Comparison of ENCODE assay signal across 8 mouse cellular contexts in genomic region chr6:57702376-57702742, GRCm38 (mm10). TPM values are rescaled to one million over a fixed set of nuclear protein-coding genes. Genes with fewer than 3 reads are reported as not detected.
DNase-seq lines count a peak whose midpoint lies in the region; ATAC-seq and TF ChIP-seq lines count a peak whose summit lies in the region.

TSS of gene Lancl2 (plus strand) at chr6:57702540.

- intact Hi-C loops in left cerebral cortex, postnatal 25 days (cut with DNase I), result loop anchor here (2.0 to 10.0 kb wide), 5 partner anchors 95 to 905 kb away; partner anchors contain the start of genes Kbtbd2, Nt5c3, Ppm1k and Vmn1r4

- H3K4me2 ChIP-seq in hindbrain, embryonic 13.5 days, result peak within 1 kb of the TSS; percentile 73
- H3K4me2 ChIP-seq in midbrain, embryonic 13.5 days (replicated peaks), result peak within 1 kb of the TSS; percentile 71

- H3K27me3 ChIP-seq in spleen, adult 2 months (ENCODE audit: control insufficient read depth, insufficient read depth, low read length), result no peaks in the 10 kb centered on the region
- no peaks in the 10 kb centered on the region for H3K27me3 ChIP-seq in hindbrain, embryonic 13.5 days
- H3K27me3 ChIP-seq in midbrain, embryonic 13.5 days, result no peaks in the 10 kb centered on the region

- under 1% methylated on average over 10 of the region's 10 CpGs for WGBS in spleen, adult 2 months
- WGBS in hindbrain, embryonic 13.5 days, result under 1% methylated on average over 10 of the region's 10 CpGs
- WGBS in midbrain, embryonic 13.5 days, result 0% methylated on average over 10 of the region's 10 CpGs

- no peaks in the 10 kb centered on the region for H3K36me3 ChIP-seq in spleen, adult 2 months (ENCODE audit: control insufficient read depth, insufficient read depth, low read length)
- no peaks in the 10 kb centered on the region for H3K36me3 ChIP-seq in hindbrain, embryonic 13.5 days
- no peaks in the 10 kb centered on the region for H3K36me3 ChIP-seq in midbrain, embryonic 13.5 days

- peak; percentile 33 for ATAC-seq in hindbrain, embryonic 13.5 days (ENCODE audit: low FRiP score)
- peak; percentile 22 for ATAC-seq in midbrain, embryonic 13.5 days

- peak within 1 kb of the TSS; percentile 97 for H3K9ac ChIP-seq in hindbrain, embryonic 13.5 days
- H3K9ac ChIP-seq in midbrain, embryonic 13.5 days (replicated peaks), result peak within 1 kb of the TSS; percentile 83

- H3K4me3 ChIP-seq in spleen, adult 2 months (ENCODE audit: extremely low read depth, insufficient read depth, insufficient read length), result peak within 1 kb of the TSS; percentile 99
- H3K4me3 ChIP-seq in hindbrain, embryonic 13.5 days, result peak within 1 kb of the TSS; percentile 73
- H3K4me3 ChIP-seq in midbrain, embryonic 13.5 days (replicated peaks), result peak within 1 kb of the TSS; percentile 57

- TF ChIP-seq POLR2A in spleen, adult 2 months (IDR thresholded peaks at IDR 0.05; ENCODE audit: low read depth, low read length), result no peak

- H3K27ac ChIP-seq in spleen, adult 2 months (ENCODE audit: insufficient read depth, low read length), result peak within 1 kb of the TSS; percentile 96
- H3K27ac ChIP-seq in hindbrain, embryonic 13.5 days, result peak within 1 kb of the TSS; percentile 99
- peak within 1 kb of the TSS; percentile 99 for H3K27ac ChIP-seq in midbrain, embryonic 13.5 days

- H3K4me1 ChIP-seq in spleen, adult 2 months (ENCODE audit: control insufficient read depth, insufficient read depth, insufficient read length), result peaks cover 2% of the 10 kb centered on the region; the same call in 1 of the 2 replicates
- H3K4me1 ChIP-seq in hindbrain, embryonic 13.5 days (replicated peaks), result peaks cover 26% of the 10 kb centered on the region
- H3K4me1 ChIP-seq in midbrain, embryonic 13.5 days (replicated peaks), result peaks cover 31% of the 10 kb centered on the region

- no peaks in the 10 kb centered on the region for H3K9me3 ChIP-seq in hindbrain, embryonic 13.5 days
- H3K9me3 ChIP-seq in midbrain, embryonic 13.5 days, result no peaks in the 10 kb centered on the region

- TF ChIP-seq CTCF in spleen, adult 2 months (IDR thresholded peaks at IDR 0.05; ENCODE audit: extremely low read depth, insufficient read depth, insufficient read length, insufficient replicate concordance), result no peak

- DNase-seq in spleen, adult 2 months (ENCODE audit: low read depth in 1 of 2, low spot score in 2 of 2), result peak in 1 of 2 experiments; percentile 9
- no peak for DNase-seq in spleen, adult 18-20 months
- peak; percentile 80 for DNase-seq in cerebellum, adult 9-10 months
- peak; percentile 24 to 36 for DNase-seq in frontal cortex, postnatal 25 days (ENCODE audit: low spot score in 2 of 2)
- no peak for DNase-seq in left cerebral cortex, postnatal 25 days (ENCODE audit: low spot score in 2 of 2)
- no peak for DNase-seq in urinary bladder, adult 2 months (ENCODE audit: low spot score)

RNA-seq across cellular contexts. Expression of gene Lancl2, which starts in this region (rescaled TPM):
- 2.0 and 2.1 TPM in 2 replicates for polyA plus RNA-seq in spleen, adult 2 months (2012; rRNA removed)
- polyA plus RNA-seq in hindbrain, embryonic 13.5 days (2015; fragmentation: Nextera tagmentation; extraction: Ambion mirVana), result 81.5 and 86.8 TPM in 2 replicates
- 100 to 1,000 TPM; 120 to 128 TPM for total RNA-seq in left cerebral cortex, postnatal 25 days (2021)
- polyA plus RNA-seq in midbrain, embryonic 13.5 days (2015; fragmentation: Nextera tagmentation; extraction: Ambion mirVana), result 80.1 and 89.0 TPM in 2 replicates
- polyA plus RNA-seq in urinary bladder, adult 2 months (2012; rRNA removed), result 8.7 and 9.9 TPM in 2 replicates

Comparison
In these comparisons a context has a peak if more than half of its experiments do, and no peak if none do; other contexts are left out.
1. DNase-seq: peak in cerebellum, adult 9-10 months (single experiment) and frontal cortex, postnatal 25 days (2 of 2); none in spleen, adult 18-20 months (0 of 2), left cerebral cortex, postnatal 25 days (0 of 2) and urinary bladder, adult 2 months (single experiment).
2. Peak in every context shown above with its lines, with median percentiles within 50 percentile points of each other: H3K27ac ChIP-seq and H3K4me3 ChIP-seq.